Mouse (Mus musculus) hindbrain, embryonic 14.5 days (tissue): ENCODE results near the gene Nckipsd. TPM values are rescaled to one million over a fixed set of nuclear protein-coding genes. Genes with fewer than 3 reads are reported as not detected.

Experiments
- ATAC-seq: fragments of 200-750 bp; cut with Nextera tagmentation; 2 replicates; pipeline ENCODE4 v1.8.0; 2017; ENCODE audit warnings: moderate number of reproducible peaks, mild to moderate bottlenecking, moderate TSS enrichment, moderate library complexity; ENCODE audit not compliant: low FRiP score
- DNase-seq: peaks from one replicate; pipeline ENCODE4 v3.0.0-alpha.2; 2015; ENCODE audit warnings: low spot score
- H3K27ac ChIP-seq: fragments of 300-500 bp; sonication (generic); 2 replicates; pipeline ENCODE4 v1.5.1; 2014; ENCODE audit warnings: mild to moderate bottlenecking, moderate library complexity
- H3K27me3 ChIP-seq: fragments of 300-500 bp; sonication (generic); 2 replicates; pipeline ENCODE4 v1.6.1; 2014; ENCODE audit warnings: mild to moderate bottlenecking, low read length, mixed read lengths; ENCODE audit not compliant: control insufficient read depth, insufficient read depth
- H3K36me3 ChIP-seq: fragments of 300-500 bp; sonication (generic); replicated peaks from 2 replicates; pipeline ENCODE4 v1.6.1; 2014; ENCODE audit not compliant: control insufficient read depth, insufficient read depth
- H3K4me1 ChIP-seq: fragments of 300-500 bp; sonication (generic); replicated peaks from 2 replicates; pipeline ENCODE4 v1.6.1; 2014; ENCODE audit warnings: antibody characterized with exemption, low read length, mixed read lengths; ENCODE audit not compliant: control insufficient read depth, insufficient read depth
- H3K4me2 ChIP-seq: fragments of 300-500 bp; sonication (generic); replicated peaks from 2 replicates; pipeline ENCODE4 v1.6.1; 2014; ENCODE audit warnings: mild to moderate bottlenecking, moderate library complexity
- H3K4me3 ChIP-seq: fragments of 300-500 bp; sonication (generic); replicated peaks from 2 replicates; pipeline ENCODE4 v1.5.1; 2014; ENCODE audit warnings: mild to moderate bottlenecking, low read length
- H3K9ac ChIP-seq: fragments of 300-500 bp; sonication (generic); 2 replicates; pipeline ENCODE4 v1.6.1; 2014
- H3K9me3 ChIP-seq: fragments of 300-500 bp; sonication (generic); 2 replicates; pipeline ENCODE4 v1.6.1; 2016; ENCODE audit warnings: low read length; ENCODE audit not compliant: control insufficient read depth
- WGBS: fragments of 180-500 bp; shearing (Covaris S2); extraction: QIAGEN DNeasy Blood & Tissue Kit; methylation state at CpG from one replicate; pipeline ENCODE4 v1.1.7; 2014; 5-methylcytosine and 5-hydroxymethylcytosine counted together
- microRNA-seq: library from miRNA; unstranded; fragments of <30 nt; microRNA quantifications from one replicate; pipeline ENCODE4, GENCODE M21; 2016
- polyA plus RNA-seq: library from polyadenylated mRNA; unstranded; fragments of >200 nt; fragmentation: Nextera tagmentation; extraction: Ambion mirVana; gene quantifications from 2 replicates; pipeline ENCODE4 v1.2.1, GENCODE M21; 2014

Nckipsd gene
- polyA plus RNA-seq, 1 experiment from 2014 or later: 28.5 TPM

DNA sequence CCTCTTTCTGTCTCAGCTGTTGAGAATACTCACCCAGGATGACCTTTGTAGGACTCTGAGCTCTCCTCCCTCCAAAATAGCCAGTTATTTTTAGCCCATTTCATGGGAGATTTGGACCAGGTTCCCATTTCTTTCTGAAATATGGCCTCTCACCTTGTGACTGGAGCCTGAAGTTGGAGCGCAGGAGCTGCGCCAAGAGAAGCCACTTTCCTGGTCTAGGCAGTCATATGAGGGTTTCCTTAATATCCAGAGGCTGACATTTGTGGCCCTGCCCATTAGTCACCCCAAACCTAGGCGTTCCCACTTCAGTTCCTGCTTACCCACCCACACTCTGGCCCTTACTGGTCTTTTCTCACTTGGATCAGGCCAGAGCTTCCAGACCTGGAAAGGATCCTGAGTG lies 44.8 kb downstream of the Nckipsd start, which contains the start of gene Slc26a6:
TSS of gene Slc26a6 (plus strand) at position 308 of the 400 bp plus-strand sequence.
- WGBS: 90% methylated on average over 3 of the region's 3 CpGs
- peak within 1 kb of the TSS; percentile 75 for H3K27ac ChIP-seq
- H3K4me2 ChIP-seq: peak within 1 kb of the TSS; percentile 81
- no peak for DNase-seq
- no peaks in the 10 kb centered on the region for H3K27me3 ChIP-seq
- peak within 1 kb of the TSS; percentile 64 for H3K9ac ChIP-seq
- H3K4me3 ChIP-seq: peak within 1 kb of the TSS; percentile 59
- H3K9me3 ChIP-seq: no peaks in the 10 kb centered on the region
- H3K36me3 ChIP-seq: peaks cover 58% of the 10 kb centered on the region
- H3K4me1 ChIP-seq: peaks cover 12% of the 10 kb centered on the region
- no peak for ATAC-seq

DNA sequence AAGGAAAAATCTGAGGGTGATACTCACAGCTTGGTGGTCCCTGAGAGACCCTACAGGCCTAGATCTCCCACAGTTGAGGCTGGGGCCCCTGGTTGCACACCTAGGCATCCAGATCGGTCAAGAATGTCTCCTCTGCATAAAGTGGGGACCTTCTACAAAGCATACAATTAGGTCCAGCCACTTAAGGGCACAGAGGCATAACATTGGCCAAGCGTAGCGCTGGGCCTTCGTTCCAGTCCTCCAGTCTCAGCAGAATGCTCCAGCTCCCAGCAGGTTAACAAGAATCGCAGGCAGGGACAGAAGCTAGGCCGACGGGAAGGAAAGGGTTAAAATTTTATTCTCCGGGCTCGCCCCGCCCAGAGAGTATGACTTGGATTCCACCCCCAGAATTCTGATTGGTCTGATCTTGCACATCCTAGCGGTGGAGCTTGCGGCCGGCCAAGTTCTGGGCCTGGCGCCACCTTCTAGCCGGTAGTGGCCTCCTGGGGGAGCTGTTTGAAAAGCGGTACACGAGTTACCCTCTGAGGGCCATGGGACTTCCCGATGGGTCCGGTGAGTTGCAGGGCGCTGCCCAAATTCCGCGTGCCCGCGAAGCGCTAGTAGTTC lies 45.6 kb downstream of the Nckipsd start:
- no peaks in the 10 kb centered on the region for H3K9me3 ChIP-seq
- no peaks in the 10 kb centered on the region for H3K27me3 ChIP-seq
- peaks cover 57% of the 10 kb centered on the region for H3K36me3 ChIP-seq
- peak overlapping the region; percentile 75 for H3K27ac ChIP-seq
- DNase-seq (peak; percentile 95), ATAC-seq (peak; percentile 90)
- H3K4me1 ChIP-seq: peaks cover 12% of the 10 kb centered on the region
- H3K9ac ChIP-seq: peak overlapping the region; percentile 64
- peak overlapping the region; percentile 59 for H3K4me3 ChIP-seq
- peak overlapping the region; percentile 81 for H3K4me2 ChIP-seq
- WGBS: under 1% methylated on average over 25 of the region's 25 CpGs

DNA sequence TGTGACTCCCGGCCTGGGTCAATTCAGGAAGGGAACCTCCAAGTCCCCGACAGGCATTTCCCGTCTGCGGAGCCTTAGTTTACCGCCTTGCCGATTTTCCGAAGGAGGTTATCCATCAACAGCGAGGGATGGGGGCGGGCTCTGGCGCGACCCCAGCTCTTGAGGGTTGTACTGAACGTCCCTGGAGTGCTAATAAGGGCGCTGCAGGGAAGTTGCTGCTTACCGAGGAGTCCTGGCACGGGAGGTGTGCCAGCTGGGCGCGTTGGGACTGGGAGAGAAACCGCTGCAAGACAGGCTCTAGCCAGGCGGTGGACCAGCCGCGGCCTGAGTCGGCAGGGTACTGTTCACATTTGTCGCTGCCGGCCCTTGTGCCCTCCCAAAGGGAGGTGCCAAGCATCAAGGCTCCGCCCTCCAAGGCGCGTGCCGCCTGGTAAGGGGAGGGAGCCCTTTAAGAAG lies 46.1 kb downstream of the Nckipsd start:
- Histone ChIP-seq H3K27ac (peak overlapping the region; percentile 75), H3K4me3 (peak overlapping the region; percentile 59), H3K4me2 (peak overlapping the region; percentile 81), H3K36me3 (peaks cover 57% of the 10 kb centered on the region), H3K9me3 (no peaks in the 10 kb centered on the region), H3K9ac (peak overlapping the region; percentile 64), H3K4me1 (peaks cover 12% of the 10 kb centered on the region), H3K27me3 (no peaks in the 10 kb centered on the region)
- ATAC-seq (peak; percentile 79), DNase-seq (peak; percentile 81)
- under 1% methylated on average over 28 of the region's 28 CpGs for WGBS

DNA sequence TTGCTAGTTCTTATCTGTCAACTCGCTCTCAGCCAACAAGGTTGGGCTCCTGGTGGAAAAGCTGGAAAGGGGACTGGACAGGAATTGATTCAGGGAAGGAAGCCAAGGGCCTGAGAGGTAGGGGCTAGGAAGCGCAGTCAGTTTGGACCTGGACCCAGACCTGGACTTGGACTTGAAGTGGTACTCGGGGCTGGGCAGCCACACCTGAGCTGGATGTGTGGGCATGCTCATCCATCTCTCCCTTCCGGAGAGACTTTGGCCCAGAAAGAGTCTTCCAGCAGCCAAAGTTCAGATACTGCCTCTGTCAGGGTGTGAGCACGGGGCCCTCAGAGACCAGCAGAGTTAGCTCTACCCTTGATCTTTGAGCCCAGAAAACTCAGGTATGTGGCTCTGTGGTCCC lies 47.2 kb downstream of the Nckipsd start:
- no peak for ATAC-seq
- Histone ChIP-seq H3K27me3 (no peaks in the 10 kb centered on the region), H3K4me1 (peaks cover 12% of the 10 kb centered on the region), H3K9ac (no peak overlapping the region), H3K4me3 (no peak overlapping the region), H3K27ac (no peak overlapping the region), H3K36me3 (peaks cover 57% of the 10 kb centered on the region), H3K9me3 (no peaks in the 10 kb centered on the region), H3K4me2 (peak overlapping the region; percentile 81; the same call in 1 of the 2 replicates)
- no peak for DNase-seq
- WGBS: 64% methylated on average over 5 of the region's 5 CpGs

DNA sequence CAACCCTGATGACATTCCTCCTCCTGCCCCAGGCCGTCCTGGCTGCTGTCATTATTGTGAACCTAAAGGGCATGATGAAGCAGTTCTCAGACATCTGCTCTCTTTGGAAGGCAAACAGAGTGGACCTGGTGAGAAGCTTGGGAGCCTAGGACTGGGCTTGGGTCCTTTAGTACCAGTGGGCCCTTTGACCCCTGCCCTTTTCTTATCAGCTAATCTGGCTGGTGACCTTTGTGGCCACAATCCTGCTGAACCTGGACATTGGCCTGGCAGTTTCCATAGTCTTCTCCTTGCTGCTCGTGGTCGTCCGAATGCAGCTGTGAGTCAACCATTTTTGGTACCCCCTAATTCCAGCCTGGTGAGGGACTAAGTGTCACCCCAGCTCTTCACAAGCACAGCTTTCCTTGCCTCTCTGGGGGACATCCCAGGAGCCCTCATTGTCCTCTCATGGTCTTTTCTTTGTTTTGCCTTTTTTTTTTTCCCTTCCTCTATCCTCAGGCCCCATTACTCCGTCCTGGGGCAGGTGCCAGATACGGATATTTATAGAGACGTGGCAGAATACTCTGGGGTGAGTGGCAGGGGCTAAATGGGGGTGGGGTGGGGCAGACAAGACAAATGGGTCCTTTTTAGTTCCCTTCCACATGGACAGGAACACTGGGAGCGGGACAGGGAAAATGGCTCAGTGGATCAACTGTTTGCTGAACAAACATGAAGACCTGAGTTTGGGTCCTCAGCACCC lies 50.8 kb downstream of the Nckipsd start:
- no peak overlapping the region for H3K27ac ChIP-seq
- peaks cover 45% of the 10 kb centered on the region for H3K36me3 ChIP-seq
- H3K4me2 ChIP-seq: no peak overlapping the region
- no peaks in the 10 kb centered on the region for H3K9me3 ChIP-seq
- H3K27me3 ChIP-seq: no peaks in the 10 kb centered on the region
- no peak for DNase-seq
- H3K4me1 ChIP-seq: peaks cover 6% of the 10 kb centered on the region
- ATAC-seq: no peak
- no peak overlapping the region for H3K9ac ChIP-seq
- 80% methylated on average over 8 of the region's 8 CpGs for WGBS
- H3K4me3 ChIP-seq: no peak overlapping the region

Small RNAs within 50 kb of the gene (microRNA-seq; reads per million reads assigned to microRNA genes)
- gene Gm23156: not detected

Other genes starting within 250 kb of the Nckipsd start
- 107 and 110 TPM in 2 replicates for gene Impdh2, start 248.1 kb upstream of the Nckipsd start, polyA plus RNA-seq
- 80.9 and 93.2 TPM in 2 replicates for gene Ndufaf3, start 240.9 kb upstream of the Nckipsd start, polyA plus RNA-seq
- 241 and 242 TPM in 2 replicates for gene Dalrd3, start 238.5 kb upstream of the Nckipsd start, polyA plus RNA-seq
- gene Wdr6, start 229.6 kb upstream of the Nckipsd start, polyA plus RNA-seq: 240 and 242 TPM in 2 replicates
- gene P4htm, start 210.7 kb upstream of the Nckipsd start, polyA plus RNA-seq: 29.7 and 33.2 TPM in 2 replicates
- gene Arih2, start 159.0 kb upstream of the Nckipsd start, polyA plus RNA-seq: 37.7 and 44.0 TPM in 2 replicates
- gene Slc25a20, start 146.3 kb upstream of the Nckipsd start, polyA plus RNA-seq: 25.6 and 31.4 TPM in 2 replicates
- gene Prkar2a, start 119.1 kb upstream of the Nckipsd start, polyA plus RNA-seq: 70.8 and 82.7 TPM in 2 replicates
- gene Ip6k2, start 24.6 kb upstream of the Nckipsd start, polyA plus RNA-seq: 202 and 238 TPM in 2 replicates
- gene Celsr3, start 18.0 kb downstream of the Nckipsd start, polyA plus RNA-seq: 15.4 and 16.0 TPM in 2 replicates
- gene Slc26a6, start 44.9 kb downstream of the Nckipsd start, polyA plus RNA-seq: 19.1 and 21.5 TPM in 2 replicates
- 0.27 TPM in 1 of 2 replicates, not detected in the other for gene Tmem89, start 106.3 kb downstream of the Nckipsd start, polyA plus RNA-seq
- 469 and 503 TPM in 2 replicates for gene Uqcrc1, start 128.3 kb downstream of the Nckipsd start, polyA plus RNA-seq
- 1.3 and 3.0 TPM in 2 replicates for gene Col7a1, start 145.2 kb downstream of the Nckipsd start, polyA plus RNA-seq
- gene Ucn2, start 177.6 kb downstream of the Nckipsd start, polyA plus RNA-seq: 0.23 TPM in 1 of 2 replicates, not detected in the other
- gene Pfkfb4, start 183.4 kb downstream of the Nckipsd start, polyA plus RNA-seq: 22.5 and 23.9 TPM in 2 replicates
- gene Shisa5, start 230.2 kb downstream of the Nckipsd start, polyA plus RNA-seq: 57.9 and 60.9 TPM in 2 replicates